Mouse (Mus musculus) adrenal gland, adult 10 weeks (tissue): Measurements from ENCODE around the gene Olfr722. TPM values are rescaled to one million over a fixed set of nuclear protein-coding genes. Genes with fewer than 3 reads are reported as not detected.

Experiments
- polyA plus RNA-seq: library from polyadenylated mRNA; stranded (reverse); fragments of 350-450 nt; fragmentation: Illumina TruSeq; extraction: RNeasy Lipid Tissue Mini Kit (QIAGEN cat#74804); gene quantifications from one replicate; pipeline ENCODE4 v1.2.3, GENCODE M21; 2014; ENCODE audit warnings: low read depth, low replicate concordance

Olfr722 gene
- polyA plus RNA-seq, result not detected

DNA sequence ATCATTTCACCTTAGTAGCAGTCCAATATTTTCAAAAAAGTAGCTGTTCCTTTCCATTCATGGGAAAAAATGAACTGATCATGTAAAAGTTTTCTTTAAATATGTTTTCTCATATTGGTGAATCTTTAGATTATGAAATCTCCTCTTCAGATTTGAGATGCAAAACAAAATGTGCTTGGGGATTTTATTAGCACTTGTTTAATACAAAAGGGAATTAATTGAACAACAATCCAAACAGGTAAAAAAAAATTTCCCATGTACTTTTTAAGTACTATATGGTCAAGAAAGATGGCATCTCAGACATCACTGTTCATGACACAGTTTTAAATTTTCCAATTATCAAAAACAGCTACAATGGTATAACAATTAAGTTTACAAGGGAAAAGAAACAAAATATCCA is at the start of gene Olfr722:
TSS of gene Olfr722 (minus strand) at position 101 of the 400 bp plus-strand sequence.

DNA sequence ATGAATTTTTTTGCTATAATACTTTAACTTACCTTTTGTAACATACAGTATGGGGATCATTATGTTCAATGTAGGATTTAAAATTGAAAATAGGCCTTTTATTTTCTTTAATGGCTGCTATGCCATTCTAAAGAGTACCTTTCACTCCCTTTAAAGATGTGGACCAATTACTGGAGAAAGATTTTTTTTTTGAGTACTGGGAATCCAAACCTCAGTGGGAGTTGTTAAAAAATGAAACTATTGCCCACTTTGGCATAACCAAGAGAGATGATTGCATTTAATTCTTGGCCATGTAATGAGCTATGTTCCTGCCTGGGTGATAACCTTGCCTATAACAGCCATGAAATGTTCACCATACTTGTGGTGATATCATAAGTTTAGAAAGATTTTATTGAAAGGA is 29.9 kb upstream of the Olfr722 start, which contains the start of gene Olfr723:
TSS of gene Olfr723 (minus strand) at position 101 of the 400 bp plus-strand sequence.

Other genes with a start within 250 kb of the Olfr722 start
- 2.1 TPM for gene Armh4, start 118.6 kb downstream of the Olfr722 start, polyA plus RNA-seq
- gene Olfr723, start 29.8 kb upstream of the Olfr722 start, polyA plus RNA-seq, result not detected
- not detected for gene Olfr724, start 61.3 kb upstream of the Olfr722 start, polyA plus RNA-seq
- not detected for gene Olfr725, start 138.4 kb upstream of the Olfr722 start, polyA plus RNA-seq
- gene Olfr726, start 189.0 kb upstream of the Olfr722 start, polyA plus RNA-seq, result not detected
- gene Olfr727, start 221.2 kb upstream of the Olfr722 start, polyA plus RNA-seq, result not detected
- gene Olfr728, start 240.7 kb upstream of the Olfr722 start, polyA plus RNA-seq, result not detected